Mouse (Mus musculus) hindbrain, embryonic 12.5 days (tissue): ENCODE results near the gene Slc2a3. TPM values are rescaled to one million over a fixed set of nuclear protein-coding genes. Genes with fewer than 3 reads are reported as not detected.
"Not testable (repeated sequence)": the region's sequence is repeated elsewhere in the genome, so short reads cannot be mapped to it uniquely, and the experiment has no call there.

ENCODE experiments used
- ATAC-seq: fragments of 200-750 bp; cut with Nextera tagmentation; 2 replicates; pipeline ENCODE4 v1.8.0; 2017; ENCODE audit warnings: moderate TSS enrichment; ENCODE audit not compliant: low FRiP score
- H3K27ac ChIP-seq: fragments of 300-500 bp; sonication (generic); 2 replicates; pipeline ENCODE4 v1.5.1; 2016; ENCODE audit warnings: mild to moderate bottlenecking
- H3K27me3 ChIP-seq: fragments of 300-500 bp; sonication (generic); 2 replicates; pipeline ENCODE4 v1.6.1; 2016; ENCODE audit warnings: mild to moderate bottlenecking
- H3K36me3 ChIP-seq: fragments of 300-500 bp; sonication (generic); 2 replicates; pipeline ENCODE4 v1.6.1; 2016; ENCODE audit warnings: mild to moderate bottlenecking
- H3K4me1 ChIP-seq: fragments of 300-500 bp; sonication (generic); 2 replicates; pipeline ENCODE4 v1.6.1; 2016
- H3K4me2 ChIP-seq: fragments of 300-500 bp; sonication (generic); replicated peaks from 2 replicates; pipeline ENCODE4 v1.6.1; 2016; ENCODE audit warnings: mild to moderate bottlenecking
- H3K4me3 ChIP-seq: fragments of 300-500 bp; sonication (generic); 2 replicates; pipeline ENCODE4 v1.5.1; 2016; ENCODE audit warnings: mild to moderate bottlenecking
- H3K9ac ChIP-seq: fragments of 300-500 bp; sonication (generic); 2 replicates; pipeline ENCODE4 v1.6.1; 2016; ENCODE audit warnings: mild to moderate bottlenecking, moderate library complexity
- H3K9me3 ChIP-seq: fragments of 300-500 bp; sonication (generic); replicated peaks from 2 replicates; pipeline ENCODE4 v1.6.1; 2016; ENCODE audit warnings: mild to moderate bottlenecking
- WGBS: fragments of 180-500 bp; shearing (Covaris S2); methylation state at CpG from one replicate; pipeline ENCODE4 v1.1.7; 2016; 5-methylcytosine and 5-hydroxymethylcytosine counted together
- polyA plus RNA-seq: library from polyadenylated mRNA; unstranded; fragments of >200 nt; fragmentation: Nextera tagmentation; extraction: Ambion mirVana; gene quantifications from 2 replicates; pipeline ENCODE4 v1.2.1, GENCODE M21; 2016

Gene Slc2a3
- polyA plus RNA-seq, 1 experiment from 2014 or later: 24.7 TPM

DNA sequence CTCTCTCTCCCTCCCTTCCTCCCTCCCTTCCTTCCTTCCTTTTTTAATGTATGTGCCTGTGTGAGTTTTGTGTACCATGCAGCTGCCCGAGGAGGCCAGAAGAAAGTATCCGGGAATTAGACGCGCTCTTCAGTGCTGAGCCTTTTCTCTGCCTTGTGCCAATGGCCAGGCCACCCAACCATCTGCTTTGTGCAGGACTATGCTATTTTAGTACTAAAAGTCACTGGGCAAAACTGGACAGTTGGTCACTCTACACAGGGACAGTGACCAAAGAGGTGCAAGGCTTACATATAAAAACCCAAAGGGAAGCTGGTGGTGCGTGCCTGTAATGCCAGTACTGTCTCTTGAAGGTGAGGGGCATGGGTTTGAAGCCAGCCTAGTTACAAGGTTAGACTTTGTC, 33.2 kb downstream of the Slc2a3 start:
- Histone ChIP-seq H3K4me1 (peaks cover 10% of the 10 kb centered on the region), H3K27me3 (peaks cover 7% of the 10 kb centered on the region), H3K9ac (no peak overlapping the region), H3K27ac (no peak overlapping the region), H3K4me2 (no peak overlapping the region), H3K4me3 (no peak overlapping the region), H3K36me3 (no peaks in the 10 kb centered on the region), H3K9me3 (no peaks in the 10 kb centered on the region)
- no peak for ATAC-seq
- 64% methylated on average over 5 of the region's 5 CpGs for WGBS

DNA sequence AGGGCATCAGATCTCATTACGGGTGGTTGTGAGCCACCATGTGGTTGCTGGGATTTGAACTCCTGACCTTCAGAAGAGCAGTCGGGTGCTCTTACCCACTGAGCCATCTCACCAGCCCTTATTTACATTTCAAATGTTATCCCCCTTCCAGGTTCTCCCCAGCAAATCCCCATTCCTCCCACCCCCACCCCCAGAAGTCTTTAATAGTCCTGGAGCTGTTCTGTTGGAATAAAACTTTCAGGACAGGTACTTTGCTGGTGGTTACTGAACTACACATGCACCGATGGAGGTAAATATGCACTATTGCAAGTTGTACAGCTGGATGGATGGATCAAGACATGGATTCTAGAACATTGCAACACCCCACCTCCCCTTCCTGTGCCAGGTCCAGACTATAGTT, 34.4 kb downstream of the Slc2a3 start:
- H3K9ac ChIP-seq, H3K27ac ChIP-seq, H3K4me1 ChIP-seq, H3K36me3 ChIP-seq, ATAC-seq, H3K4me2 ChIP-seq, H3K9me3 ChIP-seq, H3K4me3 ChIP-seq: not testable (repeated sequence)
- WGBS: 56% methylated on average over 3 of the region's 3 CpGs
- H3K27me3 ChIP-seq: peaks cover 14% of the 10 kb centered on the region

DNA sequence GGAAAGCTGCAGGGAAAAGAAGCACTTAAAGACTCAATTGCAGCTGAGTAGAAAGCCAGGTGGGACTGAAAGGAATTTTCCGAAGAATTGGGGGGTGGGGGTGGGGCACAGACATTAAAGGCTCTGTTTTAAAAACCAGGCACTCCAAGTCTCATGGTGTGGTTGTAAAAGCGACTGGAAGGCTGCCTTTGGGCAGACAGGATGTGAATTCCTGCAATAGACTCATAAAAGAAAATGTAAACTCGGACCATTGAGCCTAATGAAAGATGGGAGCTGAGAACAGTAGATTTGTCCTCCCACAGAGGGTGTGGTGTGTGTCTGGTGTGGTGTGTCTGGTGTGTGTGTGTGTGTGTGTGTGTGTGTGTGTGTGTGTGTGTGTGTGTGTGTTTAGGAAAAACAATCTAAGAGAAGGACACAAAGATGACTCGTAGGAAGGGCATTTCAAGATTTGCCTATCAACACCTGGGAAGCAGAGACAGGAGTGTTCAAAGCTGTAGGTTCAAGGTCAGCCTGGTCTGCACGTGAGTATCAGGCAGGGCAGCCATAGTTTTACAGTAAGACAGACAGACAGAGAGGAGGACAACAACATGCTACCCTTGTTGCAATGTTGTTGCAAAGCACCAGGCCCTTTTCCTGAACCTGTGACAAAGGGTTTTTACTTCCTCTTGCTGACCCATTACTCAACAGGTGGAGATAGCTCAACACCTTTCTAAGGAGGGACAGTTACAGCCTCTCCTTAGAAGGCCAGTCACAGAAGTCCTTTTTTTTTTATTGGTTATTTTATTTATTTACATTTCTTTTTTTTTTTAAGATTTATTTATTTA, 35.1 kb downstream of the Slc2a3 start:
- Histone ChIP-seq H3K4me3 (no peak overlapping the region), H3K4me2 (peak overlapping the region; percentile 85), H3K4me1 (peaks cover 10% of the 10 kb centered on the region), H3K9ac (no peak overlapping the region), H3K27ac (no peak overlapping the region), H3K9me3 (no peaks in the 10 kb centered on the region), H3K27me3 (peaks cover 14% of the 10 kb centered on the region), H3K36me3 (no peaks in the 10 kb centered on the region)
- WGBS: 15% methylated on average over 5 of the region's 5 CpGs
- ATAC-seq: no peak

DNA sequence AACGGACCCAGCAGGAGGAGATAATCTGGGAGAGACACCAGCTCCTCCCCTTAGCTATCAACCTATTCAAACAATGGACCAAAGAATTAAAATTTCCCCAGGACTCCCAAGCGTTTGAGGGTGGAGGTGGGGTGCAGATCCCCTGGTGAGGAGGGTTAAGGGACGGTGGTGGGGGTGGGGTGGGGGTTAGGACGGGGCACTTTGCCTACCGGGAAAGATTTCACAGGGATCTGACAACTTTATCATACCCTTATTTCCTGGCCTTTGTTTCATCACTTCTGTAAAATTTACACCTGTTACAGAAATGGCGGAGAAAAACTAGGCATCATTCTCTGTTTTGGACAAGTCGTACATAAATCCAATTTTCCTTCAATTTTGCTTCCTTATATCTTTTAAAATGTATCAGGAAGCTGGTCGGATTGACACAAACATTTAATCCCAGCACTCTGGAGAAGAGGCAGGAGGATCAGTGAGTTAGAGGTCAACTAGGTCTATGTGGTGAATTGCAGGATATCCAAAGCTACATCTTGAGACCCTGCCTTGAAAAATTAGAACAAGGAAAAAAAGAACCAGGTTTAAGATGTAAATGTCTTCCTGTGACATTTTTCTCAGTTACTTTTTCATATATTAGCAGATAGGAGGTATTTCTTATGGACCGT, 36.0 kb downstream of the Slc2a3 start:
- no peaks in the 10 kb centered on the region for H3K36me3 ChIP-seq
- 4% methylated on average over 9 of the region's 9 CpGs for WGBS
- peak overlapping the region; percentile 61 for H3K9ac ChIP-seq
- H3K4me1 ChIP-seq: peaks cover 10% of the 10 kb centered on the region
- peak overlapping the region; percentile 85 for H3K4me2 ChIP-seq
- no peaks in the 10 kb centered on the region for H3K9me3 ChIP-seq
- H3K4me3 ChIP-seq: peak overlapping the region; percentile 46
- H3K27me3 ChIP-seq: peaks cover 14% of the 10 kb centered on the region
- ATAC-seq: no peak; the same call in 1 of the 2 replicates
- H3K27ac ChIP-seq: peak overlapping the region; percentile 90

DNA sequence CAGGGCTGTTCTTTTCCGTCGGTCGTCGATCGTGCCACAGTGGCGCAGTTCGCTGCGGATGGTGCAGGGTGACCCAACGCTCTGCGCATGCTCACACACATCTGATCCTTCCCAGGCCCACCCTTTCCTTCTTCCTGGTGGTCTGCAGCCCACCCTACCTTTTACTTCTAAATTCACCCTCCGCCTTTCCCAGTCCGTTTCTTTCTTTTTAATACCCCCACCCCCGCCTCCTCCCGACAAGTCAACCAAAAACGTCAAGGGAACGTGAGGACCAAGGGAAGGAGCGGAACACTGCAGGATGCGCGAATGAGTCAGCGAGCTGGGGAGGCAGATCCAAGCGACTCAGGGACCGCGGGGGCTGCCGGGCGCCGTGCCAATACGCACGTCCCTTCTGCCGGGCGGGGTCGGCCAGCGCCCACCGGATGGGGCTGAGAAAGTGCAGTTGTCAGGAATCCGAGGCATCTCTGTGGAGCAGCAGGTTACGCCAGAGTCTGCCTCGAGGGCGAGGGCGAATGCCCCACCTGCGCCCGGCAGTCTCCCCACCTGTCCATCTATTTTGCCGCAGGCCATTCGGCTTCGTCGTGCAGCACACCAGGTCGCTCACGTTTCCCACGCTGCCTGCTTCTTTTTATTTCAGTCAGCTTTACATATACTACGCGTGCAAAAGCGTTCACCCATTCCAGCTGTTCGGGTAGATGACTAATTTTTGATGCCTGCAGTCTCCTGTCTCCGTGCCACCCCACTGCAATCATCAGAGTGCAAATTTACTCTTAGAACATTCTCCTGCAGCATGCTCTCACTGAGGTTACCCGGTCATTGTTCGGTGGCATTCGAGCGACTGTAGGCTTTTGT, 36.8 kb downstream of the Slc2a3 start:
- no peaks in the 10 kb centered on the region for H3K36me3 ChIP-seq
- no peaks in the 10 kb centered on the region for H3K9me3 ChIP-seq
- peak overlapping the region; percentile 46 for H3K4me3 ChIP-seq
- peaks cover 5% of the 10 kb centered on the region; the same call in 1 of the 2 replicates for H3K4me1 ChIP-seq
- peak; percentile 91 for ATAC-seq
- peak overlapping the region; percentile 61 for H3K9ac ChIP-seq
- peak overlapping the region; percentile 90 for H3K27ac ChIP-seq
- peaks cover 14% of the 10 kb centered on the region for H3K27me3 ChIP-seq
- under 1% methylated on average over 56 of the region's 56 CpGs for WGBS
- peak overlapping the region; percentile 85 for H3K4me2 ChIP-seq

DNA sequence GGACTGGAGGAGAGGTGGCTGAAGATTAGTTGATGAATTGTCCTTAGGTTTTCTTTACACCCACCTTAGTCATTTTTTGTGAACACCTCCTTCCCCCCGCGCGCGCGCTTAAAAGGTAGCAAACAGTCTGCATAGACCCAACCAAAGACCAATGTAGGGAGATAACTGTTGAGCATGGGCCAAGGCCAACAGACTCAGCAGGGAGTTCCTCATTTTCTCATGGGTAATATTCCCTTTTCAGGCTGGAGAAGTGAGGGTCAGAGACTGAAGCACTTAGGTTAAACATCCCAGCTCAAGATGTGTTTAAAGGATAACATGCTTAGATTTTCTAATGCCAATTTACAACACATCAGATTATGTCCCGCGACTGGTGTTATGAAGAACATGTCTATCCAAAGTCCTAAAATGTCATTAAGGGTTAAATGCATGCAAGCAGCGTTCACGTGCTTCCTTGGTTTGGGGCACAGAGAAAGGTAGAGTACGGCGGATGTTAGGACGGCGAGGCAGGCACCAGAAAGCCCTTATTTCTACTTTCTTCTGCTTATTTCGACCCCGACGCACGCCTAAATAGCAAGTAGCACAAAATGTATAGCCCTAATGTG, 37.5 kb downstream of the Slc2a3 start:
- H3K9ac ChIP-seq: peak overlapping the region; percentile 61
- peaks cover 14% of the 10 kb centered on the region for H3K27me3 ChIP-seq
- 31% methylated on average over 17 of the region's 17 CpGs for WGBS
- peaks cover 5% of the 10 kb centered on the region; the same call in 1 of the 2 replicates for H3K4me1 ChIP-seq
- H3K36me3 ChIP-seq: no peaks in the 10 kb centered on the region
- peak; percentile 19 for ATAC-seq
- peak overlapping the region; percentile 46 for H3K4me3 ChIP-seq
- peak overlapping the region; percentile 85 for H3K4me2 ChIP-seq
- no peaks in the 10 kb centered on the region for H3K9me3 ChIP-seq
- peak overlapping the region; percentile 90 for H3K27ac ChIP-seq

DNA sequence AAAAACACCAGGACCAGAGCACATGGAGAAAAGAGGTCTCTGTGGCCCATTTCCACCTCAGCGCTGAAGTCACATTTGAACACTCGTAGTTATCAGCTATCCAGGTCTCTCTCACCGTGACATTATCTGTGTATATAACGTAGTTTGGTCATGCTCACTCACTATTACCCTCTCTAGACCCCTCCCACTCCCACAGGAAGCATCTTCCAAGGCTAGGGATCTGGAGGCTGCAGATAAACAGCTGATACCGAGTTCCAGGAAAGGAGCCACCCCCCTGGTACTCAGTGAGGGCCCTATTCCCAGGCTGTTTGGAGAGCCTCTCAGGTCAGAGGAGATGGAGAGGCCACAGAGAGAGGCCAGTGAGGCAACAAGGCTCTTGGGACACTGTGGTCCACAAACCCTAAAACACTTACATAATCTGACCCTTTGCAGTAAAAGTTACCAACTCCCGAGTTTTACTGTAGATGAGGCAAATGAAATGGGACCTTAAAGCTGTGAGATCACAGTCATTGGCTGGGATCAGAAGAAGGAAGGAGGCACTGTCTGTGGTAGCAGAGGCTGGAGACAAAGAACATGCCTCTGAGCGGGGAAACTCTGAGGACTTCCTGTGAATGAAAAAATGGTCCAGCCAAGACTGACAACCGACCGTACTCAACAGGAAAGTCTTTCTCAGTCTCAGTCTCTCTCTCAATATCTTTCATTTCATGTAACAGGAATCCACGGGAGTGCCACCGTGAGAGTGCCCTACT, 38.3 kb downstream of the Slc2a3 start:
- ATAC-seq: no peak
- Histone ChIP-seq H3K27ac (no peak overlapping the region), H3K9me3 (no peaks in the 10 kb centered on the region), H3K27me3 (peaks cover 14% of the 10 kb centered on the region), H3K9ac (no peak overlapping the region), H3K4me1 (peaks cover 5% of the 10 kb centered on the region; the same call in 1 of the 2 replicates), H3K4me3 (no peak overlapping the region), H3K36me3 (no peaks in the 10 kb centered on the region), H3K4me2 (no peak overlapping the region)
- WGBS: 73% methylated on average over 11 of the region's 11 CpGs

DNA sequence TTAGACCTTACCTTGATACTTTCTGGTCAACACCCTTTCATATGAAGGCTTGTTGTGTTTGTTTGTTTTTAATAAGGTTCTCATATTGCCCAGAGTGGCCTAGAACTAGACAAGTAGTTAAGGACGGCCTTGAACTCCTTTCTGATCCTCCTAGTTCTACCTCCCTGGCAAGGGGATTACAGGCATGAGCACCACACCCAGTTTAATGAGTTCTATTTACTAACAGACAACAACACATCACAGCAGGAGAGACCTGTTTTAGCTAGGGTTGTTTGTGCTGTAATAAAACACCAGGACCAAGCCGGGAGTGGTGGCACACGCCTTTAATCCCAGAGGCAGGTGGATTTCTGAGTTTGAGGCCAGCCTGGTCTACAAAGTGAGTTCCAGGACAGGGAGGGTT, 39.0 kb downstream of the Slc2a3 start:
- H3K4me3 ChIP-seq: no peak overlapping the region
- 90% methylated on average over 3 of the region's 3 CpGs for WGBS
- H3K27ac ChIP-seq: no peak overlapping the region
- H3K4me2 ChIP-seq: no peak overlapping the region
- H3K36me3 ChIP-seq: no peaks in the 10 kb centered on the region
- H3K4me1 ChIP-seq: peaks cover 5% of the 10 kb centered on the region; the same call in 1 of the 2 replicates
- no peaks in the 10 kb centered on the region for H3K9me3 ChIP-seq
- no peak for ATAC-seq
- peaks cover 14% of the 10 kb centered on the region for H3K27me3 ChIP-seq
- H3K9ac ChIP-seq: no peak overlapping the region

DNA sequence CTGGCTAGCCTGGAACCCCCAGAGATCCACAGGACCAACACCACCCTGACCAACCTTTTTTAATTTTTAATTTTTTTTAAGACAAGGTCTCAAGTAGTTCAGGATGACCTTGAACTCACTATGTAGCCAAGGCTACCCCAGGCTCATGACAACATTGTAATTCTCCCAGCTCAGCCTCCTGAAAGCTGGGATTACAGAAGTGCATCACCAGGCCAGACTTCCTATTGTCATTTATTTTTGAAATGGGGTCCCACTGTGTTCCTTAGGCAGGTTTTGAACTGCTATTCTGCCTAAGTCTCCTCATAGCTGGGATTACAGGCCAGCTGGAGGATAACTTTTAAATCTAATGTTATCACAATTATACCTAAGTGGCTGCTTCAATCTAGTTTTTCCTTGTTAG, 39.5 kb downstream of the Slc2a3 start:
- H3K36me3 ChIP-seq: no peaks in the 10 kb centered on the region
- H3K9ac ChIP-seq: no peak overlapping the region
- H3K9me3 ChIP-seq: no peaks in the 10 kb centered on the region
- no peak overlapping the region for H3K4me3 ChIP-seq
- H3K27ac ChIP-seq: no peak overlapping the region
- no peak overlapping the region for H3K4me2 ChIP-seq
- H3K27me3 ChIP-seq: peaks cover 14% of the 10 kb centered on the region
- no peak for ATAC-seq
- H3K4me1 ChIP-seq: peaks cover 5% of the 10 kb centered on the region; the same call in 1 of the 2 replicates

DNA sequence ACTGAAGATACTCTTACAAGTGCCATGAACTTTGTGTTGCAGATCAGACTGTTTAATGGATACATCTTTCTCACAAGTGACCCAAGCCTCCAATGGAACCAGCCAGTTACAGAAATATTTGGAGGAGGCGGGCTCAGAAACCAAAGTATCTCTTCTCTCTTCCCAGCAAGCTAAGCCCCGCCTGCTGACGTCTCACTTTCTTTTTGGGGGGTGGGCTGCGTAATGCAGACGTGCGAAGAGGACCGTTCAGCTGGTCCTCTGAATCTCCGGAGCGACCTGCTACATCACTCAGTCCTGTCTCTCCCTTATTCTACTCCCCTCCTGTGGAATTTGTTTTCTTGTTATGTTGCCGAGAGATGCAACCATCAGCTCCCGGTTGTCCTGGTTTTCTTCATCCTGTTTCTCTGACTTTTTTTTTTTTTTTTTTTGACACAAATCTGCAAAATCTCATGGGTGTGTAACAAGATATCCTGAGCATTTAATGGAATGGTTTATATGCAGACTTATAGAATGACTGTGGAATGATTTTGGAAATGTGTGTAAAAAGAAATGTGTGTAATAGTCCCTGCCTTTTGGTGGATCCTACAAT, 40.3 kb downstream of the Slc2a3 start:
- H3K27ac ChIP-seq: no peak overlapping the region
- peaks cover 3% of the 10 kb centered on the region; the same call in 1 of the 2 replicates for H3K4me1 ChIP-seq
- WGBS: under 1% methylated on average over 11 of the region's 11 CpGs
- H3K9me3 ChIP-seq: no peaks in the 10 kb centered on the region
- H3K4me3 ChIP-seq: peak overlapping the region; percentile 26
- no peak overlapping the region for H3K9ac ChIP-seq
- H3K27me3 ChIP-seq: peaks cover 14% of the 10 kb centered on the region
- ATAC-seq: no peak
- no peaks in the 10 kb centered on the region for H3K36me3 ChIP-seq
- peak overlapping the region; percentile 44 for H3K4me2 ChIP-seq

DNA sequence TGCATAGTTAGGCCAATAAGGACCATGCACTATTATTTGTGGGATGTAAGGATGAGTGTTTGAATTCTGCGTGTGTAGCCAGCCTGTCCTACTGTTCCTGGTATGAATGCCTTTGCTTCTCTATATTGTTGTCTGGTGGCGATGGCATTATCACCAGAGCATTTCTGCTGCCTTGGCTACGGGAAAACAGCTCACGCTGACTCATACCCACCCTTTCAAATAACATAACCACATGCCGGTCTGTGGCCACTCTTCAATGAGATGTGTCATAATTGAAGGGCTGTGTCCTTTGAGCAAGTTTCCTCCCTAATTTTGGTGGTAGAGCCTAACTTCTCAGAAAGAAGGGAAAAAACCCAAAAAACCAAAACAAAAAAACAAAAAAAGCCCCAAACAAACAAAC, 42.7 kb downstream of the Slc2a3 start:
- ATAC-seq: no peak
- Histone ChIP-seq H3K27me3 (peaks cover 12% of the 10 kb centered on the region), H3K4me2 (no peak overlapping the region), H3K4me3 (no peak overlapping the region), H3K9me3 (no peaks in the 10 kb centered on the region), H3K4me1 (no peaks in the 10 kb centered on the region), H3K27ac (no peak overlapping the region), H3K36me3 (no peaks in the 10 kb centered on the region), H3K9ac (no peak overlapping the region)
- 52% methylated on average over 5 of the region's 5 CpGs for WGBS
